Mouse (Mus musculus): ENCODE results near the gene Copg2. TPM values are rescaled to one million over a fixed set of nuclear protein-coding genes. Genes with fewer than 3 reads are reported as not detected.
A peak's percentile ranks its signal among the peaks of the same experiment; 100 is the strongest.

Copg2 gene
- polyA plus RNA-seq, 1 experiment from 2014 or later = 48.9 TPM

- WGBS = 48% methylated on average over 18 of the region's 18 CpGs
- Histone ChIP-seq H3K36me3 (ENCODE audit: control insufficient read depth, insufficient read depth, low read length) (no peaks in the 10 kb centered on the region), H3K9me3 (ENCODE audit: control insufficient read depth, low read length) (no peaks in the 10 kb centered on the region), H3K4me3 (ENCODE audit: low read depth, low read length) (no peak overlapping the region), H3K4me1 (ENCODE audit: control insufficient read depth, insufficient read depth, low read length) (peaks cover 4% of the 10 kb centered on the region; the same call in 1 of the 2 replicates), H3K27ac (ENCODE audit: low read depth, low read length) (no peak overlapping the region), H3K9ac (replicated peaks; ENCODE audit: low read depth, low read length) (no peak overlapping the region), H3K4me2 (ENCODE audit: low read depth, low read length) (no peak overlapping the region), H3K27me3 (ENCODE audit: control insufficient read depth, insufficient read depth, low read length) (no peaks in the 10 kb centered on the region)
- no peak for ATAC-seq (ENCODE audit: low read depth)
These were observed 163.9 kb downstream of the Copg2 start for GRCm38 (mm10) chr6:30732571-30733130.

GRCm38 (mm10) chr6:30730301-30730971 is 166.2 kb downstream of the Copg2 start:
- H3K27ac ChIP-seq (ENCODE audit: low read depth, low read length) = no peak overlapping the region
- H3K4me1 ChIP-seq (ENCODE audit: control insufficient read depth, insufficient read depth, low read length) = peaks cover 4% of the 10 kb centered on the region; the same call in 1 of the 2 replicates
- no peak overlapping the region for H3K4me3 ChIP-seq (ENCODE audit: low read depth, low read length)
- no peak; the same call in 1 of the 2 replicates for ATAC-seq (ENCODE audit: low read depth)
- no peak overlapping the region for H3K9ac ChIP-seq (replicated peaks; ENCODE audit: low read depth, low read length)
- no peaks in the 10 kb centered on the region for H3K36me3 ChIP-seq (ENCODE audit: control insufficient read depth, insufficient read depth, low read length)
- no peaks in the 10 kb centered on the region for H3K9me3 ChIP-seq (ENCODE audit: control insufficient read depth, low read length)
- H3K4me2 ChIP-seq (ENCODE audit: low read depth, low read length) = no peak overlapping the region
- 49% methylated on average over 12 of the region's 12 CpGs for WGBS
- H3K27me3 ChIP-seq (ENCODE audit: control insufficient read depth, insufficient read depth, low read length) = no peaks in the 10 kb centered on the region

- Histone ChIP-seq H3K4me1 (ENCODE audit: control insufficient read depth, insufficient read depth, low read length) (peaks cover 6% of the 10 kb centered on the region; the same call in 1 of the 2 replicates), H3K9ac (replicated peaks; ENCODE audit: low read depth, low read length) (no peak within 1 kb of the TSS), H3K4me2 (ENCODE audit: low read depth, low read length) (no peak within 1 kb of the TSS), H3K27ac (ENCODE audit: low read depth, low read length) (no peak within 1 kb of the TSS), H3K27me3 (ENCODE audit: control insufficient read depth, insufficient read depth, low read length) (no peaks in the 10 kb centered on the region), H3K9me3 (ENCODE audit: control insufficient read depth, low read length) (no peaks in the 10 kb centered on the region), H3K4me3 (ENCODE audit: low read depth, low read length) (no peak within 1 kb of the TSS), H3K36me3 (ENCODE audit: control insufficient read depth, insufficient read depth, low read length) (no peaks in the 10 kb centered on the region)
- WGBS = 76% methylated on average over 7 of the region's 7 CpGs
- no peak for ATAC-seq (ENCODE audit: low read depth)
These were observed 173.3 kb downstream of the Copg2 start, which contains the start of gene Mest for GRCm38 (mm10) chr6:30723331-30723730. Gene Mest (plus strand): TSS chr6:30723547.

- no peak overlapping the region for H3K4me3 ChIP-seq (ENCODE audit: low read depth, low read length)
- H3K9me3 ChIP-seq (ENCODE audit: control insufficient read depth, low read length) = no peaks in the 10 kb centered on the region
- WGBS = 61% methylated on average over 4 of the region's 4 CpGs
- peaks cover 6% of the 10 kb centered on the region; the same call in 1 of the 2 replicates for H3K4me1 ChIP-seq (ENCODE audit: control insufficient read depth, insufficient read depth, low read length)
- no peak overlapping the region for H3K27ac ChIP-seq (ENCODE audit: low read depth, low read length)
- peak; percentile 63; the same call in 1 of the 2 replicates for ATAC-seq (ENCODE audit: low read depth)
- no peaks in the 10 kb centered on the region for H3K36me3 ChIP-seq (ENCODE audit: control insufficient read depth, insufficient read depth, low read length)
- no peak overlapping the region for H3K9ac ChIP-seq (replicated peaks; ENCODE audit: low read depth, low read length)
- H3K4me2 ChIP-seq (ENCODE audit: low read depth, low read length) = no peak overlapping the region
- no peaks in the 10 kb centered on the region for H3K27me3 ChIP-seq (ENCODE audit: control insufficient read depth, insufficient read depth, low read length)
These were observed 174.0 kb downstream of the Copg2 start for GRCm38 (mm10) chr6:30722385-30723164.

- Histone ChIP-seq H3K36me3 (ENCODE audit: control insufficient read depth, insufficient read depth, low read length) (no peaks in the 10 kb centered on the region), H3K4me1 (ENCODE audit: control insufficient read depth, insufficient read depth, low read length) (no peaks in the 10 kb centered on the region; the same call in 1 of the 2 replicates), H3K9me3 (ENCODE audit: control insufficient read depth, low read length) (no peaks in the 10 kb centered on the region), H3K9ac (replicated peaks; ENCODE audit: low read depth, low read length) (no peak overlapping the region), H3K4me3 (ENCODE audit: low read depth, low read length) (no peak overlapping the region), H3K27ac (ENCODE audit: low read depth, low read length) (no peak overlapping the region), H3K27me3 (ENCODE audit: control insufficient read depth, insufficient read depth, low read length) (no peaks in the 10 kb centered on the region), H3K4me2 (ENCODE audit: low read depth, low read length) (no peak overlapping the region)
- ATAC-seq (ENCODE audit: low read depth) = no peak
- 84% methylated on average over 7 of the region's 7 CpGs for WGBS
These were observed 179.8 kb downstream of the Copg2 start for GRCm38 (mm10) chr6:30716796-30717195.

- no peaks in the 10 kb centered on the region for H3K9me3 ChIP-seq (ENCODE audit: control insufficient read depth, low read length)
- no peaks in the 10 kb centered on the region for H3K36me3 ChIP-seq (ENCODE audit: control insufficient read depth, insufficient read depth, low read length)
- H3K27me3 ChIP-seq (ENCODE audit: control insufficient read depth, insufficient read depth, low read length) = no peaks in the 10 kb centered on the region
- no peak overlapping the region for H3K4me2 ChIP-seq (ENCODE audit: low read depth, low read length)
- H3K4me3 ChIP-seq (ENCODE audit: low read depth, low read length) = no peak overlapping the region
- H3K9ac ChIP-seq (replicated peaks; ENCODE audit: low read depth, low read length) = no peak overlapping the region
- WGBS = 44% methylated on average over 5 of the region's 5 CpGs
- H3K4me1 ChIP-seq (ENCODE audit: control insufficient read depth, insufficient read depth, low read length) = no peaks in the 10 kb centered on the region; the same call in 1 of the 2 replicates
- no peak for ATAC-seq (ENCODE audit: low read depth)
- no peak overlapping the region for H3K27ac ChIP-seq (ENCODE audit: low read depth, low read length)
These were observed 181.6 kb downstream of the Copg2 start for GRCm38 (mm10) chr6:30714891-30715471.

GRCm38 (mm10) chr6:30713896-30714295 is 182.7 kb downstream of the Copg2 start:
- H3K9me3 ChIP-seq (ENCODE audit: control insufficient read depth, low read length) = no peaks in the 10 kb centered on the region
- no peaks in the 10 kb centered on the region for H3K27me3 ChIP-seq (ENCODE audit: control insufficient read depth, insufficient read depth, low read length)
- WGBS = 72% methylated on average over 11 of the region's 11 CpGs
- no peaks in the 10 kb centered on the region; the same call in 1 of the 2 replicates for H3K4me1 ChIP-seq (ENCODE audit: control insufficient read depth, insufficient read depth, low read length)
- no peak overlapping the region for H3K4me2 ChIP-seq (ENCODE audit: low read depth, low read length)
- no peaks in the 10 kb centered on the region for H3K36me3 ChIP-seq (ENCODE audit: control insufficient read depth, insufficient read depth, low read length)
- no peak overlapping the region for H3K9ac ChIP-seq (replicated peaks; ENCODE audit: low read depth, low read length)
- ATAC-seq (ENCODE audit: low read depth) = no peak
- no peak overlapping the region for H3K27ac ChIP-seq (ENCODE audit: low read depth, low read length)
- no peak overlapping the region for H3K4me3 ChIP-seq (ENCODE audit: low read depth, low read length)

GRCm38 (mm10) chr6:30713455-30713854 is 183.1 kb downstream of the Copg2 start:
- no peak overlapping the region for H3K4me2 ChIP-seq (ENCODE audit: low read depth, low read length)
- H3K27ac ChIP-seq (ENCODE audit: low read depth, low read length) = no peak overlapping the region
- H3K9me3 ChIP-seq (ENCODE audit: control insufficient read depth, low read length) = no peaks in the 10 kb centered on the region
- H3K9ac ChIP-seq (replicated peaks; ENCODE audit: low read depth, low read length) = no peak overlapping the region
- no peaks in the 10 kb centered on the region for H3K36me3 ChIP-seq (ENCODE audit: control insufficient read depth, insufficient read depth, low read length)
- H3K4me3 ChIP-seq (ENCODE audit: low read depth, low read length) = no peak overlapping the region
- no peaks in the 10 kb centered on the region; the same call in 1 of the 2 replicates for H3K4me1 ChIP-seq (ENCODE audit: control insufficient read depth, insufficient read depth, low read length)
- no peak for ATAC-seq (ENCODE audit: low read depth)
- WGBS = 80% methylated on average over 6 of the region's 6 CpGs
- H3K27me3 ChIP-seq (ENCODE audit: control insufficient read depth, insufficient read depth, low read length) = no peaks in the 10 kb centered on the region

All from neural tube, embryonic 14.5 days (tissue).